Mouse (Mus musculus) testis, postnatal 10 days (tissue): Measurements from ENCODE around the gene S100a6.

Experiments
- DNase-seq: peaks from one replicate; pipeline ENCODE4 v3.0.0; 2021; ENCODE audit warnings: low spot score

S100a6 gene

GRCm38 (mm10) chr3:90600458-90601195 is 12.1 kb upstream of the S100a6 start:
- DNase-seq, result no peak

GRCm38 (mm10) chr3:90601486-90602110 is 11.1 kb upstream of the S100a6 start, which contains the start of gene Gm42674:
Gm42674 (plus strand) TSS chr3:90601904.
- DNase-seq, result no peak

- DNase-seq, result no peak
Observed at GRCm38 (mm10) chr3:90603623-90604022, 9.1 kb upstream of the S100a6 start, which contains the start of gene S100a4. S100a4 (plus strand) TSS chr3:90603771.

- DNase-seq, result peak; percentile 82
Observed at GRCm38 (mm10) chr3:90604416-90604815, 8.3 kb upstream of the S100a6 start.

- DNase-seq, result no peak
Observed at GRCm38 (mm10) chr3:90605049-90605448, 7.6 kb upstream of the S100a6 start.

GRCm38 (mm10) chr3:90605736-90606135 is 6.9 kb upstream of the S100a6 start:
- DNase-seq, result no peak

GRCm38 (mm10) chr3:90606185-90606584 is 6.5 kb upstream of the S100a6 start:
- DNase-seq, result no peak

- no peak for DNase-seq
Observed at GRCm38 (mm10) chr3:90607361-90607760, 5.3 kb upstream of the S100a6 start.

- DNase-seq, result no peak
Observed at GRCm38 (mm10) chr3:90608223-90608622, 4.5 kb upstream of the S100a6 start, which contains the start of gene S100a5. S100a5 (plus strand) TSS chr3:90608523.

GRCm38 (mm10) chr3:90609102-90609501 is 3.6 kb upstream of the S100a6 start:
- DNase-seq, result no peak

GRCm38 (mm10) chr3:90611494-90611893 is 1.2 kb upstream of the S100a6 start:
- no peak for DNase-seq

- DNase-seq, result no peak
Observed at GRCm38 (mm10) chr3:90612061-90612460, 621 bp upstream of the S100a6 start.

- no peak for DNase-seq
Observed at GRCm38 (mm10) chr3:90613461-90614147, 922 bp downstream of the S100a6 start.

GRCm38 (mm10) chr3:90614148-90614530 is 1.5 kb downstream of the S100a6 start:
- DNase-seq, result no peak

- no peak for DNase-seq
Observed at GRCm38 (mm10) chr3:90614611-90615251, 2.0 kb downstream of the S100a6 start.

GRCm38 (mm10) chr3:90615415-90615814 is 2.7 kb downstream of the S100a6 start:
- DNase-seq, result peak; percentile 76

- no peak for DNase-seq
Observed at GRCm38 (mm10) chr3:90615911-90616310, 3.2 kb downstream of the S100a6 start.

GRCm38 (mm10) chr3:90617586-90617985 is 4.9 kb downstream of the S100a6 start:
- no peak for DNase-seq

GRCm38 (mm10) chr3:90621552-90621951 is 8.9 kb downstream of the S100a6 start:
- no peak for DNase-seq

- peak; percentile 87 for DNase-seq
Observed at GRCm38 (mm10) chr3:90623435-90624071, 10.9 kb downstream of the S100a6 start.

- no peak for DNase-seq
Observed at GRCm38 (mm10) chr3:90625496-90625895, 12.8 kb downstream of the S100a6 start.
